Mouse (Mus musculus) small intestine, adult 2 months (tissue): ENCODE results near the gene Pclaf. TPM values are rescaled to one million over a fixed set of nuclear protein-coding genes. Genes with fewer than 3 reads are reported as not detected.

Experiments used
- H3K27ac ChIP-seq: fragments of 200-500 bp; 2 replicates; pipeline ENCODE4 v1.5.1; 2012; ENCODE audit warnings: low read depth, low read length, control low read depth, inconsistent platforms; ENCODE audit not compliant: insufficient read depth
- H3K27me3 ChIP-seq: fragments of 200-500 bp; 2 replicates; pipeline ENCODE4 v1.6.1; 2012; ENCODE audit warnings: mild to moderate bottlenecking, moderate library complexity, low read length, inconsistent platforms; ENCODE audit not compliant: control insufficient read depth, insufficient read depth
- H3K36me3 ChIP-seq: fragments of 200-500 bp; 2 replicates; pipeline ENCODE4 v1.6.1; 2012; ENCODE audit warnings: mild to moderate bottlenecking, low read length, control low read depth, inconsistent platforms; ENCODE audit not compliant: control insufficient read depth, insufficient read depth
- H3K4me1 ChIP-seq: fragments of 200-500 bp; 2 replicates; pipeline ENCODE4 v1.6.1; 2012; ENCODE audit warnings: low read length, inconsistent platforms, mixed read lengths; ENCODE audit not compliant: control insufficient read depth, insufficient read depth, insufficient read length
- H3K4me3 ChIP-seq: fragments of 200-500 bp; 2 replicates; pipeline ENCODE4 v1.5.1; 2012; ENCODE audit warnings: low read depth, mild to moderate bottlenecking, control low read depth, inconsistent platforms, low read length, moderate library complexity
- CTCF ChIP-seq: fragments of 200-500 bp; IDR thresholded peaks from 2 replicates; pipeline ENCODE4 v1.5.1; 2012; ENCODE audit warnings: low read depth, mild to moderate bottlenecking, control low read depth, inconsistent platforms, low read length, moderate library complexity, mixed read lengths; ENCODE audit not compliant: insufficient replicate concordance, insufficient read length; ENCODE audit errors: extremely low read depth
- POLR2A ChIP-seq: fragments of 200-500 bp; IDR thresholded peaks from 2 replicates; pipeline ENCODE4 v1.6.1; 2012; ENCODE audit warnings: low read depth, mild to moderate bottlenecking, control low read depth, inconsistent platforms, low read length, moderate library complexity
- WGBS: fragments of 180-500 bp; shearing (Covaris S2); methylation state at CpG from one replicate; pipeline ENCODE4 v1.1.7; 2018; 5-methylcytosine and 5-hydroxymethylcytosine counted together
- polyA plus RNA-seq: library from polyadenylated mRNA; depleted of rRNA; stranded (reverse); fragments of >200 nt; gene quantifications from 2 replicates; pipeline ENCODE4 v1.2.3, GENCODE M21; 2012

Gene Pclaf
- polyA plus RNA-seq, 1 experiment: 1.9 TPM

DNA sequence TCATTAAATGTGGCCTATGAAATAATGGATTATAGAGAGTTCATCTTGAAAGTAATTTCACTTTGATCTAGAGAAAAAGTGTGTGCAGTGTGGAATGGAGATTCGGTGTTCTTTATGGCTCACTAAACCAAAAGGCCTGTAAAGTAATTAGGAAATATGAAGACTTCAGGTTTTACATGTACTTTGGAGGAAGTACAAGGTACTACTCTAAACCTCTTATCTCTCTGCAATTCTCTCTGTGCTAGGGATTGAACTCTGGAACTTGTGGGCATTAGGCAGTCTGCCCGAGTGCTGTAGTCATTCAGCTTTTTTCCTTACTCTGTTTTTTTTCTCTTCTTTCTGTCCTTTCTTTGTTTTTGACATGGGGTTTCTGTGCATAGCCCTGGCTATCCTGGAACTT, 6.9 kb downstream of the Pclaf start:
- WGBS: 30% methylated on average over 2 of the region's 2 CpGs
- no peak for TF ChIP-seq POLR2A
- TF ChIP-seq CTCF: no peak
- H3K27ac ChIP-seq: peak overlapping the region; percentile 88
- H3K4me3 ChIP-seq: no peak overlapping the region
- H3K27me3 ChIP-seq: no peaks in the 10 kb centered on the region
- peaks cover 5% of the 10 kb centered on the region; the same call in 1 of the 2 replicates for H3K4me1 ChIP-seq
- H3K36me3 ChIP-seq: peaks cover 1% of the 10 kb centered on the region; the same call in 1 of the 2 replicates

GRCm38 (mm10) chr9:65902879-65903278, 12.8 kb downstream of the Pclaf start:
- Histone ChIP-seq H3K4me3 (no peak overlapping the region), H3K4me1 (no peaks in the 10 kb centered on the region), H3K36me3 (peaks cover 3% of the 10 kb centered on the region; the same call in 1 of the 2 replicates), H3K27me3 (no peaks in the 10 kb centered on the region), H3K27ac (no peak overlapping the region)
- TF ChIP-seq POLR2A: no peak
- TF ChIP-seq CTCF: no peak
- 86% methylated on average over 3 of the region's 3 CpGs for WGBS

DNA sequence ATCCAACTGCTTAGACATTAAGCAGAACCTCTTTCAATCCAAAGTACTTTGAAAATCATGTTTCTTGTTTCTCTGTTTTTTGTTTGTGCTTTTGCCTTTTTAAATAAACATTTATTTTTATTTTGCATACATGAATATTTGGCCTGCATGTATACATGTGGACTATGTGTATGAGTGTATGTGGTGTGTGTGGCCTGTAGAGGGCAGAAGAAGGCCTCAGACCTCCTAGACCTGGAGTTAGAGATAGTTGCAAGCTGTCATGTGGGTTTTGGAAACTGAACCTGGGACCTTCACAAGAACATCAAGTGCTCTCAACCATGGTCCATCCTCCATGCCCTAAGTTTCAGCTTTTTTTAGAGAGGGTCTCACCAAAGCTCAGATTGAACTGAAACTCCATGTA, 13.4 kb downstream of the Pclaf start:
- Histone ChIP-seq H3K36me3 (peaks cover 3% of the 10 kb centered on the region; the same call in 1 of the 2 replicates), H3K4me1 (no peaks in the 10 kb centered on the region), H3K27me3 (no peaks in the 10 kb centered on the region), H3K4me3 (no peak overlapping the region), H3K27ac (no peak overlapping the region)
- TF ChIP-seq CTCF (no peak), POLR2A (no peak)

DNA sequence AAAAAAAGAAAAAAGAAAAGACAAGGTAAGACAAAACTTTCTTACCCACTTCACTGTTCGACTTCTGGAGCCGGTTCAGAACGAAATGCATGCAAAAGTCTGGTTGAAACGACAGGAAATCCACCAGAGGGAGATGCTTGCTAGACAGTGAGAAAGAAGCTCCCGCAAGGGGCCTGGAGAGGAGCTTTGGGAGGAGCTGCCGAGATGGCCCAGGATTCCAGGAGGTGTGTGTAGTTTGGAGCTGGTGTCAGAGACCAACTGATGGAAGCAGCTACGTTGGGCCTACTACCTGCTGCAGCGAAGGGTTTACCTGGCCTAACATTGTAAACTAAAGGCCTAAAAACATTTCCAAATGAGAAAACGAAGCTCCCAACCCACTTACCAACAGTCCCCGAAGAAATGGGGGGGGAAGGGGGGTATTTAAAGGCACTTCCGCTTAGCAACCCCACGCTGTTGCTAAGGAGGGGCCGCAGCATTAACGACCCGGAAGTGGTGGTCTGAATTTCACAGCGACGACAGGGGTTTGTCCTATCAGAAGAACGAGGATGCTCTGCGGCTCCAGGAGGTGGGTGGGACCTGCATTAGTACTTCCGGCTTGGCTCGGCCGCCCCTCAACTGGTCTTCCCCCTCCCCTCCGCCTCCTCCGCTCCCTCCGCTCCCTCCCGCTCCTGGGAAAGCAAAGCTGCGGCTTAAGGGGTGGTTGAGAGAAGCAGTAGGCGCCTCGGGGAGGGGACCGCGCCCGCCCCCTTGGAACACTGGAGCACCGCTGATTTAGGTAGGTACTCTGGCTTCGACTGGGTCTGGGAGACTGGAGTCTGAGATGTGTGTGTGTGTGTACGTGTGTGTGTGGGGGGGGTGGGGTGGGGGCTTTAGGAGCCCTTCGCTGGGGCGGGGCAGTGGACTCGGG, 18.6 kb downstream of the Pclaf start, which contains the start of the genes Trip4 and Csnk1g1:
TSS of gene Trip4 (minus strand) at position 401 of the 907 bp plus-strand sequence.
TSS of gene Csnk1g1 (plus strand) at position 531 of the 907 bp plus-strand sequence.
- Histone ChIP-seq H3K4me3 (peak within 1 kb of the TSS; percentile 90), H3K36me3 (0 out of 2 replicates have a peak, but pooled peaks cover under 1% of the 10 kb centered on the region), H3K27ac (peak within 1 kb of the TSS; percentile 58), H3K4me1 (peaks cover 2% of the 10 kb centered on the region; the same call in 1 of the 2 replicates), H3K27me3 (no peaks in the 10 kb centered on the region)
- TF ChIP-seq POLR2A (no peak), CTCF (peak; percentile 29; the same call in 1 of the 2 replicates)
- WGBS: 1% methylated on average over 38 of the region's 38 CpGs

GRCm38 (mm10) chr9:65909301-65909801, 19.3 kb downstream of the Pclaf start:
- H3K4me3 ChIP-seq: peak overlapping the region; percentile 90
- under 1% methylated on average over 33 of the region's 34 CpGs for WGBS

GRCm38 (mm10) chr9:65909837-65910236, 19.8 kb downstream of the Pclaf start:
- no peaks in the 10 kb centered on the region for H3K27me3 ChIP-seq
- peak overlapping the region; percentile 90 for H3K4me3 ChIP-seq
- no peak for TF ChIP-seq CTCF
- no peak for TF ChIP-seq POLR2A
- peaks cover 2% of the 10 kb centered on the region; the same call in 1 of the 2 replicates for H3K4me1 ChIP-seq
- H3K36me3 ChIP-seq: no peaks in the 10 kb centered on the region
- H3K27ac ChIP-seq: 0 out of 2 replicates have a peak overlapping the region, but pooled peaks have one; percentile 18
- under 1% methylated on average over 4 of the region's 4 CpGs for WGBS

More at GRCm38 (mm10) chr9:65909301-65909801, 19.3 kb downstream of the Pclaf start:
- peak; percentile 40; the same call in 1 of the 2 replicates for TF ChIP-seq POLR2A
- TF ChIP-seq CTCF: no peak
- Histone ChIP-seq H3K4me1 (peaks cover 2% of the 10 kb centered on the region; the same call in 1 of the 2 replicates), H3K27me3 (no peaks in the 10 kb centered on the region), H3K27ac (peak overlapping the region; percentile 18; the same call in 1 of the 2 replicates), H3K36me3 (no peaks in the 10 kb centered on the region)
